Mouse (Mus musculus): ENCODE measurements at regions not wholly inside any gene's neighbourhood (a gene's known extent, or its start where the extent isn't known, plus 50 kb on each side); places are given as distances from the start of the nearest gene placed in this dataset.
A peak's percentile ranks its signal among the peaks of the same experiment; 100 is the strongest.

DNA sequence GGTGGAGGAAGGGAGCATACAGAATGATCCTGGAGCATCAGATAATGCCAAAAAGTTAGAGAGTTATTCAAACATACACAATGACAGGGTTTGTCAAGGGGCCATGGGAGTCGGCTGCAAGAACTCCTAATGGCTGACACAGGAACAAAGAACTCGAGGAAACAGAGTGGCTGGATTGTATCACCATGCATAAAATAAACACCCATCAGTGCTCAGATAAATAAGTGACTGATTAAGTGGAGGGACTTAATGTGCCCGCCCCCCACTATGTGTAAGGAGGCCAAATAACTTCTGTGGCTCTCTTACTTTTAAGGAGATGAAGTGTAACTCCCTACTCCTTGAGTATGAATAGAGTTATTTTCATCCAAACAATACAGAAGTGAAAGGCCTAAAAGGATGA lies 220.1 kb upstream of the 9630041A04Rik start:
- no peak for DNase-seq

DNA sequence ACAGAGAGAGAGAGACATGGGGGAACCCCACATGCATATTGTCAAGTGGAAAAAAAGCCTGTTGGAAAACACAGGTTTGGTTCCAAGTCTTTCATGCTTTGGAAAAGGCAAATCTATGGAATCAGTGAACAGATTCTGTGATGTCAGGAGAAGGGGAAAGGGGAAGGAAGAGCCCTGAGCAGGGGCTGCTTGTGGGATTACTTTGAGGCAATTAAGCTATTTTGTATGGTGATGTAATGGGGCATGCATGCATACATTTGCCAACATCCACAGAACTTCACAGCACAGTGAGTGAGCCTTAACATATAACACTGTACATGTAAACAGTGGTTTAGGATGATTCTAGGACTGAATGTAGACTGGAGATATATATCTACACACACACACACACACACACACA lies 221.0 kb upstream of the 9630041A04Rik start:
- DNase-seq = no peak

DNA sequence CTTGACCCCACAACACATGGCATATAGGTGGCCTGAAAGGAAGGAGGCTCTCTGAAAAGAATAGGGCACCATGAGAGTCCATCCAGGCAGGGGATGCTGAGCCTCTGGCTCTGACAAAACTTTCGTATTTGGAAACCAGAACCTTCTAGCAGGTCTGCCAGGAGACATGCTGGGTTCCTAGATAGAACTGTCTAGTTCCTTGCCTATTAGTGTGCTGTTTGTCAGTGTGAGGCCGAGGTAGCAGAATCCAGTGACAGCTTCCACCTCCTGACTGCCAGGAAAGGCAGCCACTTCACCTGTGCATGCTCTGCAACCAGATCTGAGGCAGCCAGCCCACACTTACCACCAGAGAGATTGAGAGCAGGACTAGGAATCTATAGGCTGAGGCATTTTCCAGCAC lies 245.4 kb upstream of the 9630041A04Rik start:
- DNase-seq = no peak

DNA sequence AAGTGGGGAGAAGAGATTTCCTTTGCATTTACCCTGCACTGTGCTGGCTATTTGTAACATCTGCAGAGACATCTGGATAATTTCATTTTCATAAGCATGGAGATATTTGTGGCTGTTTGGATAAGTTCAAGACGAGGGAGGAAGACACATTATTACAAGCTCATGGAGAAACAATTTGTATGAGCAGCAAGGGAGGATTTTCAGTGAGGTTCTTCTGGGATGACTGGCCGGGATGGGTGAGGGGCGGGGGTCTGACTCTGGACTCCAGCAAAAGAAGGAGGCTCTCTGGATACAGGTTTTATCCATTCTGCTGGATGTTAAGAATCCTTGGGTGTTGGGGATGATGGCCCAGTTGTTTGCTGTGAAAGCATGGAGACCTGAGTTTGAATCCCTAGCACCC lies 246.5 kb upstream of the 9630041A04Rik start:
- DNase-seq = no peak

DNA sequence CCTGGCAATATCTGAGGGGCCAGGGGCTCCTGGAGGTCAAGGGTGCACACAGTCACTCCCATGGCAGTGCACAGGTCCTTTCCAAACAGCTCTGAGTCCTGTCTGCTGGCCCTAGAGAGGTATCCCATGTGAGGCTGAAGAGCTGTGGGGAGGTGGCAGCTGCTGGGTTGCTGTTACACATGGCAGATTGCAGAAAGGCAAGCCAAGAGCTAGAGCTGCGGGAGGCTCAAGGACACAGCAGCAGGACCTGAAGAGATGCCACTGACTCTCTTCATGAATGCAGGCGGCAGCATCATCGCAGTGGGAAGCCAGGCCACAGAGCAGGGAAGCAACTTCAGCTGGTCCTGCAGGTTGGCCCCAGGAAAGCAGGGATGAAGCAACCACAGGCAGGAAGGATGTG lies 247.7 kb upstream of the 9630041A04Rik start:
- DNase-seq = no peak

DNA sequence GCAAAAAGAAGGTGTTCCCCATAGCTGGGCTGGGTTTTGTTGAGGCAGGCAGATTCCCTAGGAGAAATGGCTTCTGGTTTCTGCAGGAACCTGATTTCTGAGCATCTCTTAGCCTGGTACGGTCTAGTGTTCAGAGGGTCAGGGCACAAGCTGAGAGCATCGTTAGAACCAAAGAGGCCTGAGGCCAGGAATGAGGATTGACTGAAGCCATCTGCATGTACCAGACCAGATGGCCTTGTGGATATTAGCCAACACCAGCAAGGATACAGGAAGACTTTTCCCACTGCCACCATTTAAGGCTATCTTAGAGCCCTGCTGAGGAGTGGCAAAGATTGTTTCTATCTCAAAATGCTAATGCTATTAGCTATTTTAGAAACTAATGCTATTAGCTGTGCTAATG lies 248.2 kb upstream of the 9630041A04Rik start:
- no peak for DNase-seq

DNA sequence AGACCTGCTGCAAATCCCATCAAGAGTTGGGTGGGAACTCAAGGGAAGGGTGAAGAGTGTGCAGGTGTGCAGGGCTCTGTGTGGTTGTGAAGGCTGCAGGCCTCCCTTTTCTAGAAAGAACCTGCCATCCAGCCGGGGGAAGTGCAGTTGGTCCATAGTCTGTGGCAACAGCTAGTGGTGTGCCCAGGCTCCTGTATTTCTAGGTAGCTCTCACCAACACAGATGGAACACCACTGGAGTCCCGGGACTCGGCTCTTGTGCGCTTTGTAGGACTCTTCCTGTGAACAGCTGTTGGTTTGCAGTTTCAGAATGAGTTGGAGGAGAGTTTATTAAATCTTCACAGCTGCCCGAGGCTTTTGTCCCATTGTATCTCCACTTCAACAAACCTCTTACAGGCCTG lies 248.7 kb upstream of the 9630041A04Rik start:
- DNase-seq = no peak

DNA sequence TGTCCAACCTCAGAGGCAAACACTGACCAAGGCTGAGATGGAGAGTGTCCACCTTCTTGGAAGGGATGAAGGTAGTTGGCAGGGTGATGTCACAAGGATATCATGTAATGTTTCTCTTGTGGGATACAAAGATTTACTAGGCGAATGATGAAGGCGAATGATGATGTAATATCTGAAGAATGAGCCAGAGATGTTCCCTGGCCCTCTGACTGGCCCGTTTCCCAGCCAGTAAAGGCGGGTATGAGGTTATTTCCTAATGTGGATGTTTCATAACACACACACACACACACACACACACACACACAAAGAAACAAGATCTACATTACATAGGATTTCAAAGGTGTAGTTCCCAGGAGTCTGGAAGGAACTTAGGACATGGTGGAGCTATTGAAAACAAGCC lies 249.1 kb upstream of the 9630041A04Rik start:
- no peak for DNase-seq

DNA sequence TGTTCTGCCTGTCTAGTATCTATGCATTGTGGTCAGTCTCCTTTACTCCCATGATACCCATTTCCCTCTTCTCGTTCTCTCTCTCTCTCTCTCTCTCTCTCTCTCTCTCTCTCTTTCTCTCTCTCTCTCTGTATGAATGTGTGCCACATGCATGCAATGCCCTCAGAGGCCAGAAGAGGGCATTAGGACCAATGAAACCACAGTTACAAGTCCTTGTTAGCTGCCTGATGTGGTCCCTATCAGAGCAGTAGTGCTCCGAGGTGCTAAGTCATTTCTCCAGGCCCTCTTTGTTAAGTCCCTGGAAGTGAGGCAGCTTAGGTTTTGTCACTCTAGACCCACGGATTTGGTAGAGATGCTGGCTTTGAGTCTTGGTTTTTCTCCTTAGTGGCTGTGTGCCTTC lies 250.2 kb upstream of the 9630041A04Rik start:
- DNase-seq = no peak

DNA sequence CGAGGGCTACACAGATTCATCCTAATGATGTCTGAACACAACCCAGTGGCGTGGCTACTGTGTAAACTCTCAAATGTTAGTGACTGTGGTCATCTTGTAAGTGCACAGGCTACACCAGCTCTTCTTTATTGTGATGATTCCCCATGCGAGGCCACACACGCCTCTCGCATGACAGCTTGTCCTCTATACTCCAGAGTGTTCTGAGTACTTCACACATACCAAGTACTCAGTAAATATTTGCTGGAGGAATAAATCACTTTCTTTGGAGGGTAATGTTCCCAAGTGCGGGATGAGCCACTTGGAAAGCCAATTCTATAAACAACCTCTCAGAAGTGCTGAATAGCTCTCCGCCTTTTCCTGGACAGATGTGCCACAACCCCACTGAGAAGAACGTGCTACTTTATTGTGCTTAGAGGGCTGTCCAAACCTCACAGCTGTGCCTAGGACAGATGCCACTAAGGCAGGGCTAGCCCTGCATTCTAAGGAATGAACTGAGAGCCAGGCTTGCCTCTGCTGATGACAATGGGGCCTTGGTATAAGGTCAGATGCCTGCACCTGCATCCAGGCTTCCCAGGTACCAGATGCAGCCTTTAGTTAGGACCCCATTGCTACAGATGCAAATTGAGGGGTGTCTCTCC lies 250.7 kb upstream of the 9630041A04Rik start:
- no peak for DNase-seq

DNA sequence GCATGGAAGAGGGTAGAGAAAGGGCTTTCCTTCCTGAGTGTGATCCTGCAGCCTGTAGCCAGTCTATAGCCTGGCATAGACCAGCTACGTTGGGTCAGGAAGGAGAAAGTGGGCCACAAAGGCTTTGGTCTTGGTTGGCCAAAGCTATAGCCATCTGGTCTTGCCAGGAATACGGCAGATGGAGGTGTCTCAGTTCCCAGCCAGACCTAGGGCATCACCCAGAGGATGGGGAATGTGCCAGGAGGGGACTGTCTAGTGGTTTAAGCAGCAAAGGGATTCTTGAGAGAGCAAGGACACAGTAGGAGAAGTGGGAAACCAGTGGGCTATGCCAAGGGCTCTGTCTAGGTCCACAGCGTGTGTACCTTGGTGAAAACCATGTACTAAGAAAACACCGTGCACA lies 251.3 kb upstream of the 9630041A04Rik start:
- no peak for DNase-seq

DNA sequence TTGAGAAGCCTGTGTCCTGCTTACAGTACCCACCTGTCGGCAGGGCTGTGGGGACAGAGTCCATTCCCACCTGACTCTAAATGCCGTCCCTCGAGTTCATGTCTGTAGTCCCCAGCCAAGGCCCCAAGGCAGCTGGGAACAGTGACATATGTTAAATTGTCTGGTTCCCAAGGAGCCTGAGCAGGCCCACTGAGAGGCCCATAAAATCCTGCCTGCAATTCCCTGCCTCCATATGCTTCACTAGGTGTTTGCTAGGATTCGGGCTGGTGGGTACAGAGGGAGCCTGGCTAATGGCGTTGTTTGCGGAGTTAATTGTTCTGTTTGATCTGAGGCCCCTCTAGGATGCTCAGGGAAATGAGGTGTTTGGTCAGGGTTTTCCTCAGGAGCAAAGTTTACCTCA lies 258.8 kb upstream of the 9630041A04Rik start:
- no peak for DNase-seq

DNA sequence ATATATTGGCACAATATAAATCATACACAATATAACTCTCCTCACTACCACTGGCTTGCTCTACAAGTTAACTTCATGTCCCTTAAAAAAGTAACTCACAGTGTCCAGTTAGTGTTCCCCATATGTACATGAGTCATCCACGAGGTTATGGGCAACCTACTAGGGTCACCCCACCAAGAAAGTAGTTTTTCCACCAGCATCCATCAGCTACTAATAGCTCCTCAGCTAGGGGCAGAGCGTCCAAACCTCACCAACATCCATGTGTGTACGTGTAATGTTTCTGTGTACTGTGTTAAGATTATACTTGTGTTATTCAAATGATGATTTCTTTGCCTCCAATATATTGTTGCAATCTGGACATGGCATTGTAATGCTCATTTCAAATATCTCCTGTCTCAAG lies 264.7 kb upstream of the 9630041A04Rik start:
- no peak for DNase-seq

DNA sequence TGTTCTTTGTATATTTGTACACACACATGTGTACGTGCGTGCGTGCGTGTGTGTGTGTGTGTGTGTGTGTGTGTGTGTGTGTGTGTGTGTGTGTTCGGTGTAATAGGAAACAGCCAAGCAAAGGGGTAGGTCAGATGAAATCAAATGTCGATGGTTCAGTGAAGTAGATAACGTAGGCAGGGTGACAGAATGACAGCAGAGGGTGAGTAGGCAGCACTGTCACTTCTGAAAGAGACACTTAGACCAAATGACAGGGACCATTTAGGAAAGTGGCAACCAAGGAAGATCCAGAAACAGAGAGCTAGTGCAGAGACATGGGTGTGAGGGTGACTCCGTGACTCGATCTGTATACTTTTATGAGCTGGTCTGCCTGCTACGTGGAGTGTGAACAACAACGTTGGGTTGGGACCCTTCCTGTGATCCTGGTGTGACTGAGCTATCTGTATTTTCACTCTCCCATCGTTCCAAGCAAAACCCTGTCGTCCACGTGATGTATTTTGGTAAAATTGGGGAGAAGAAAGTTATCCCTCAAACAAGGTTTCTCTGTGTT lies 266.5 kb upstream of the 9630041A04Rik start:
- DNase-seq = peak; percentile 67

DNA sequence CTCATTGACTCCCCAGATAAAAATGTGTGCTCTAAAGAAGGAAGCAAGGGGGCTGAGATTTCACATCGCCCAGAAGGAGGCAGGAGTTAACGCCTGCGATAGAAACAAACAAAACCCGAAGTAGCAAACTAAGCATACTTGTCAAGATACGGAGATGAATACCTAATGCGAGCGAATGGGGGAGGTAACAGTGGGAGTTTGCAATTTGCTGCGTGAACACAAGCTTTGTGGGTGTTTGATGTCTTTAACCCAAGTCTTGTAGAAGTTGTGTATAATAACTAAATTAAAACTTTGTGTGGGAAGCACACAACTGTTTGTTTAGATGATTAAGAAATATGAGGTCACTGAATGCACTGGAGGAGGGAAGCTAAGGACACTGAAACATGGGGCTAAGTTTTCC lies 269.0 kb upstream of the 9630041A04Rik start:
- peak; percentile 48 for DNase-seq

DNA sequence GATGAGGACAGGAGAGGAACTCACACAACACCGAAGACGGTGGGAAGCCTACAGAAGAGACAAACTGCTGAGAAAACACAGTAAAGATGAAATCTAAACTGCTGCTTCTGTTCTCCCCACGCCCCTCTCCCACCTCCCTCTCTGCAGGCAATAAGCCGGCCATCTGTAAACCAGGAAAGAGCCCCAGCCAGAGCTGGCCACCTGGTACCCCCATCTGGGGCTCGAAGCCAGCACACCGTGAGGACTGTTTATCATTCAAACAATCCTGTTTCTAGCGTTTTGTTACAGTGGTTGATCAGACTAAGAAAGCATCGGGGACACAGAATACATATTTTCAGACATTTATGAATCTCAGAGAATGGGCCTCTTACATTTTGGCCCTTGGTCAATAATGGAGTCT lies 270.0 kb upstream of the 9630041A04Rik start:
- no peak for DNase-seq

DNA sequence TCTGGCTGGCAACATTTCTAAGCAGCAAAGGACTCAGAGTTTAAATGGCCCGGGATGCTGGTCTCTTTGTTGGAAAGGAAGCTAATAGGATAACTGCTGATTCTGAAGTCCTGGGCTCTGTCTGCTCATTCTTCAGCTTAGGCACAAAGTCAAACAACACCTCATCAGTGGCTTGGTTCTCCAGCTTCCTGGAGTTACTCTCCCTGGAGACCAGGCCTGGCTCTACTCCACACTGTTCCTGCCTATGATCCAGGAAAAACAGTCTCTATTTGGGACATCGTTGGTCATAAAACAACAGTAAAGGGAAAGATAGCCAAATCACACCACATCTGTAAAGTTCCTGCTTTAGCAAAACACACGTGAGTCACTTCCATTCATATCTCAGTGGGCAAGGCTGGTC lies 271.3 kb upstream of the 9630041A04Rik start:
- no peak for DNase-seq

DNA sequence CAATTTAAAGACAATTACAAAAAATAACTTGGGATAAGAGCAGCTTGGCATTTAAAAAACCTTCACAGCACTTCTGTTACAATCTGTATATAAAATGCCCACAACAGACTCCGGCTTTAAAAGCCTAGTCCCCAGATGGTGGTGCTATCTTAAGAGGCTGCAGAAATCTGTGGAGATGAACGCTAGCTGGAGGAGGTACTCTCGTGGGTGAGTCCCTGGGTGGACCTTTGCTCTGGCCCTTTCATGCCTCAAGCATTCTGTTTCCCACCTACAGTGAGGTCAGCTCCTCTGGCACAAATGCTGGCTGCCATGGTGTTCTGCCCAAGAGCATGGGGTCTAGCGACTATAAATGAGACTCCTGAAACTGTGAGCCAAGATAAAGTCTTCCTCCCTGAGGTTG lies 280.6 kb upstream of the 9630041A04Rik start:
- DNase-seq = no peak

DNA sequence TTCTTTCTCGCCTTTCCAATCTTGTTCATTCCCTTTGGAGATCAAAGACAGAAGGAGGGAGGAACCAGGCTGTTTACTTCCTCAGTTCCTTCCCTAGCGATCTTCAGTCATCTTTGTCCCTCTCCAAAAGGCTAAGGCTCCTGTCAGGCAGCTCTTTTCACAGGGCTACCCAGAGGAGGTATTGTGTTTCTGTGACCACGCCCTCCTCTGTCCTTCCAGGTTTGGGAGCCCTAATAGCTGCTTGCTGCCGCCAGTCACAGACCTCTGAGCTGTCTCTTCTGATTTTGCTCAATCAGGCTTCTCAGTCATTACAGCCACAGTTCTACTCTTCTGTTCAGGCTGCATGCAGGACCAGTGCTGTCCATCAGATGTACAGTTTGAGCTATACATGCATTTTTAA lies 290.9 kb upstream of the 9630041A04Rik start:
- DNase-seq = no peak

DNA sequence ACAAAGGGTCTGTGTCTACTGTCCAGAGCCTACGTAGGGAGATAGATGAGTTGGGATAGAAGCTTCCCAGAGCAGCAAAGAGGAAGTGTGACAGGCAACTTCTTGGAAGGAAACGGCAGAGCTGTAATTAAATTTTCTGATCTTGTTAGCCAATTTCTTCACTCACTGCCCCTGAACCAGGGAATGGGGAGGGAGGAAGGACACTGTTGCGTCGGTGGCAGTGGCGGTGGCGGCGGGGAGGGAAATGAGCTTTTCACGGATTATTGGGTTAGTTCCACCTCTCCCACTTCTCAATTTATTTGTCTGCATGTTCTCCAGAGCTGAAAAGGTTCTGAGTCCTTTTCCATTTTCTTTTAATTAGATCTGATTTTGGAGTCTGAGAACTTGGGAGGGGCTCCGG lies 298.4 kb upstream of the 9630041A04Rik start:
- DNase-seq = no peak

DNA sequence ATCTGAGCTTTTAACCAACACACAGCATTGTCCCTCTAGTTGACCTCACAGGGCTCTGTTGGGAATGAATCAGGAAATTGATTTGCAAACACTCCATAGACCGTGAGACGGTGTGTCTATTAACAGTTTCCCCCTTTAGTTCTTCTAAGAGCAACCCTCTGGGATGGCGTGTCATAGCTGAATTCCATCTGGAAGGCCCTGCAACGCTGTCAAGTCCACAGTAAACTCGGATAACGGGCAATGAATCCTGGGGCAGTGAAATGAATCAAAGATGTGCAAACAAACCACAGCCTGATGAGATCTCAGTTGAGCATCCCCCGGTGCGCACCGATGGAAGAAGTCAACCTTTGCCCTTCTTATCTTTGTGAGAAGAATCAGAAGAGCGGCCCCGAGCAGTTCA lies 302.3 kb upstream of the 9630041A04Rik start:
- no peak for DNase-seq

DNA sequence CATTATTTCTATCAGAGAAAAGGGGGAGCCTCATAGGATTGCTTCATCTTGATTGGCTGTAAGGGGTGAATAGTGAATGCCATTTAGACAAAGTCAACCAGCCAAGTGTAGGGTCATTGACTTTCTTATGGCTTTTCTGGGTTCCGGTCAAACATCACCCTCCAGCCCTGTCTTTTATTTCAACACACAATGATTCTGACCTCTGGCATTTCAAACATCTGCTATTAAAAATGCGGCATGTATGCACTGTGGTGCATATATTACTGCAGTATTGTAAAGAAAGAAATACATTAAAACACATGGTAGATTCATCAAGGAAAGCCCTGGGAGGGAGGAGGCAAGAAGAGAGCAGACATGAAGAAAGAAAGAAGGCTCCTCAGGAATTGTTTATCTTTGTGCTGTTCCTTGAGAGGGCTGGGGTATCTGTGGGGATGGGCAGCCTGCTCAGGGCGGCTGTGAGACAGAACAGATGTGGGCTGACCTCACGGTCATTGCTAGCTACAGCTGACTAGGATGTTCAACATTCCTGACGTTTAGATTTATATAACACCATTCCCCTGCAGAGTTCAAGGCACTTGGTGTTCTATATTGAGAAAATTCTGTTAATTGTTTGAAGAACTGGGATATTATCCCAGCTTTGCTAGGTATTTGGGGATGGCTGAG lies 303.5 kb upstream of the Ppp2r3a start:
- no peak for DNase-seq

DNA sequence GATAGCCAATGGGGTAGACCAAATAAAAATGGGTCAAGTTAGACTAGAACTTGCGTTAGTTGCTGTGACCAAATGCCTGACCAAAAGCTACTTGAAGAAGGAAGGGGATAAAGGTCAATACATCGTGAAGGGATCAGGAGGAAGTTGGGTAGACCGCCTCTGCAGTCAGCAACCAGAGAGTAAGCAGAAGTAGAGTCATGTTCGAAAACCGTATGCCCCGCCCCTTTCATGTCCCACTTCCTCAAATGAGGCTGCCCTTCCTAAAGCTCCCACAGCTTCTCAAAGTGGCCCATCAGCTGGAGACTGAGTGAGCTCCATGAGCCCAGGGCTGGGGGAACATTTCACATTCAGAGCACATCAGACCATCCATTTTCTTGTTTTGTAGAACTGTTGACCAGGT lies 301.2 kb upstream of the Ppp2r3a start:
- DNase-seq = no peak

DNA sequence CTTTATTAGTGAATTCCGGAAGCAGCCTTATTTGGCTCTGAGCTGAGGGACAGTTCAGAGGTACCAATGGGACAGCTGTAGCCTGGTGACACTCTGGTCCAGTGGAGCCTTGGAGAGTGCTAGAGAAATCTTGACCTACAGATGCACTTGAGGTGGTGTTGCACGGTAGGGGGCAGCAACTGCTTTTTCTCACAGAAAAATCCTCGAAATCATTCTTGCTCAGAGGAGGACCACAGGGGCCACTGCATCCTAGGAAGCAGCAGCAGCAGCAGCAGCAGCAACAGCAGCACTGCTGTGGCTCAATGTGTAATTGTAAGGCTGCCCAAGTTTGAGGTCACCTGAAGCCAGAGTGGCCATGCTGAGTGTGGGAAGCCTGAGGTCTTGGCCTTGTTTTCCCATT lies 299.7 kb upstream of the Ppp2r3a start:
- no peak for DNase-seq
